Mouse (Mus musculus) 3T3-L1 (cell line): ENCODE data around the gene Cpne4.
A peak's percentile ranks its signal among the peaks of the same experiment; 100 is the strongest.

Experiments used
- DNase-seq: peaks from one replicate; pipeline ENCODE4 v3.0.0-alpha.2; 2015; ENCODE audit warnings: low read depth, low spot score

The Cpne4 gene

GRCm38 (mm10) chr9:104872586-104872985 is 325.5 kb downstream of the Cpne4 start:
- no peak for DNase-seq

GRCm38 (mm10) chr9:104874157-104874556 is 327.1 kb downstream of the Cpne4 start:
- no peak for DNase-seq

GRCm38 (mm10) chr9:104877014-104877413 is 329.9 kb downstream of the Cpne4 start:
- DNase-seq, result no peak

- no peak for DNase-seq
Measured at GRCm38 (mm10) chr9:104878558-104878957, 331.5 kb downstream of the Cpne4 start.

GRCm38 (mm10) chr9:104890517-104890916 is 343.4 kb downstream of the Cpne4 start:
- DNase-seq, result no peak

- no peak for DNase-seq
Measured at GRCm38 (mm10) chr9:104895360-104895759, 348.3 kb downstream of the Cpne4 start.

- no peak for DNase-seq
Measured at GRCm38 (mm10) chr9:104901118-104901517, 354.0 kb downstream of the Cpne4 start.

GRCm38 (mm10) chr9:104901827-104902226 is 354.7 kb downstream of the Cpne4 start:
- DNase-seq, result no peak

- DNase-seq, result peak; percentile 2
Measured at GRCm38 (mm10) chr9:104912686-104913085, 365.6 kb downstream of the Cpne4 start.

- no peak for DNase-seq
Measured at GRCm38 (mm10) chr9:104913327-104913726, 366.2 kb downstream of the Cpne4 start.

- DNase-seq, result no peak
Measured at GRCm38 (mm10) chr9:104921197-104921596, 374.1 kb downstream of the Cpne4 start.

GRCm38 (mm10) chr9:104922051-104922450 is 375.0 kb downstream of the Cpne4 start:
- no peak for DNase-seq

- DNase-seq, result no peak
Measured at GRCm38 (mm10) chr9:104928806-104929205, 381.7 kb downstream of the Cpne4 start.

GRCm38 (mm10) chr9:104940389-104940788 is 393.3 kb downstream of the Cpne4 start:
- DNase-seq, result no peak

GRCm38 (mm10) chr9:104950551-104950950 is 403.5 kb downstream of the Cpne4 start:
- DNase-seq, result peak; percentile 11

GRCm38 (mm10) chr9:104952176-104952575 is 405.1 kb downstream of the Cpne4 start:
- DNase-seq, result no peak

- DNase-seq, result no peak
Measured at GRCm38 (mm10) chr9:104972828-104973227, 425.7 kb downstream of the Cpne4 start.

GRCm38 (mm10) chr9:104981934-104982548 is 435.0 kb downstream of the Cpne4 start:
- DNase-seq, result no peak

- no peak for DNase-seq
Measured at GRCm38 (mm10) chr9:104998225-104998624, 451.1 kb downstream of the Cpne4 start.

- no peak for DNase-seq
Measured at GRCm38 (mm10) chr9:105010721-105011120, 463.6 kb downstream of the Cpne4 start.

- DNase-seq, result no peak
Measured at GRCm38 (mm10) chr9:105018186-105018585, 471.1 kb downstream of the Cpne4 start.

- no peak for DNase-seq
Measured at GRCm38 (mm10) chr9:105028311-105028710, 481.2 kb downstream of the Cpne4 start.

GRCm38 (mm10) chr9:105032572-105032971 is 485.5 kb downstream of the Cpne4 start:
- no peak for DNase-seq

- DNase-seq, result no peak
Measured at GRCm38 (mm10) chr9:105033641-105034040, 486.6 kb downstream of the Cpne4 start.
